Mouse (Mus musculus) thymus, postnatal 36 days (tissue): ENCODE data around the gene Accs.

ENCODE experiments used
- DNase-seq, 2 experiments: peaks; one replicate each; pipeline ENCODE4 v3.0.0; 2022; ENCODE audit warnings: mixed read lengths in 2 of 2

Gene Accs

GRCm38 (mm10) chr2:93851303-93851702 lies 1.6 kb upstream of the Accs start:
- no peak for DNase-seq

DNA sequence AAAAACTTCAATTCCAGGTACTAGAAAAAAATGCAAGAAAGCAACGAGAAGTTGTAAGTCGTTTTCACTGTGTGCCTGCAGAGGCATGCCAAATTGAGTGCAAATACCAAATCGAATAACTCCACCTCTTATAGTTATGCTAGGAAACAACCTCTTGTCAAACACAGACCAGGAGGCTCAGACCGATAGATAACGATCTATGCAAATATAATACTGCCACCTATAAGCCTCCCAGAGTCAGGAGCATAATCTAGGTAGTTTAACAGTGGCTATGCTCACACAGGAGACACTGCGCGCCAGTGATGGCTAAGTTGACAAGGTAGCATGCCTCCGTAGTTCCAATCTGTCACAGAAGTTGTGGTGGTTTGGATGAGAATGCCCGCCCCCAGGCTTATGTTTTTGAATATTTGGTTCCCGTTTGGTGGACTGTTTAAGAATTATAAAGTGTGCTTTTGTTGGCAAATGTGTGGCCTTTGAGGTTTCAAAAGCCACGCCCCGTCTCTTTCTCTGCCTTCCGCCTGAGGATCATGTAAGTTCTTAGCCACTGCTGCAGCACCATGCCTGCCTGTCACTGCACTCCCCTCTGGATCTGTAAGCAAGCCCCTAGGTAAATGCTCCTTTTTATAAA lies 688 bp upstream of the Accs start:
- peak; percentile 18 to 41 for DNase-seq

GRCm38 (mm10) chr2:93841349-93841748 lies 8.4 kb downstream of the Accs start:
- no peak for DNase-seq

DNA sequence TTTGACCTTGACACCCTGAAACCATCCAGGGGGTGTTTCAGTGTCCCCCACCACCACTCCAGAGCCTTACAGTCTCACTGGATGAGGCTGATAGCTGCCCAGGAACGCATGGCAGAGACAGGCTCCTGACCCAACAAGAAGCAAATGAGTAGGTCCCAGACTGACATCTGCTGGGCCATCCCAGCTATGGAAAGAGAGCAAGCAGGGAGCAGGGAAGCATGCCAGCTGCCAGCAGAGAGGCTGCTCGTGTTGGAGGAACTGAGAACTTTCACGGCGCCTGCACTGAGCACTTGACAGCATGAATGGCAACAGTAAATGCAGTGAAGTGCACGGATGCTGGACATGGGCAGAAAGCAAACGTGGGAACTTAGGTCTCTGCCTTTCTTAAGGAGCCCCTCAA lies 9.6 kb downstream of the Accs start:
- DNase-seq = no peak

- DNase-seq = no peak
These were observed 10.8 kb downstream of the Accs start for GRCm38 (mm10) chr2:93838931-93839330.

DNA sequence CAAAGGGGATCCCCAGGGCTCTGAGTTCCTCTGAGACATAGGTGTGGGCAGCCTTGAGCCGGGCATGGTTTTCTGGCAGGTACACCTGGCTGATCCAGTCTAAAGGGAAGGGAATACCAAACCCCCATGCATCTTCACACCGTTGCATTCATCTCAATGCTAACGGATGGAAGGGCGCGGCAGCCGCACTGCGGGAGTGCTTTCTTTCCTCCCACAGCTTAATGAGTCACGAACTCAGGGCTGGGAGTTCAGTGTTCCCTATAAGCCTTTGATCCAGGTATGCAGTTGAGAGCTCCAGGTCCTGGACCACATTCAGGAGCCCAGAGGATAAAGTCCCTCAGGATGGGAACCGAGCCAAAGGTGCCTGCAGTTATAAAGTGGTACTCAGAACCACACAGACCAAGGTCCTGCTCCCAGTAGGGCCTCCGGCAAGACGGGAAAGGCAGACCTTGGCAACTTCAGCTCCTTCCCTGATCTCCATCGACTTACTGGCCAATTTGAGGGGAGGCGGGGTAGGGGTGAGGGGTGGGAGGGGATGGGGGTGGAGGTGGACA lies 13.4 kb downstream of the Accs start:
- DNase-seq = no peak

DNA sequence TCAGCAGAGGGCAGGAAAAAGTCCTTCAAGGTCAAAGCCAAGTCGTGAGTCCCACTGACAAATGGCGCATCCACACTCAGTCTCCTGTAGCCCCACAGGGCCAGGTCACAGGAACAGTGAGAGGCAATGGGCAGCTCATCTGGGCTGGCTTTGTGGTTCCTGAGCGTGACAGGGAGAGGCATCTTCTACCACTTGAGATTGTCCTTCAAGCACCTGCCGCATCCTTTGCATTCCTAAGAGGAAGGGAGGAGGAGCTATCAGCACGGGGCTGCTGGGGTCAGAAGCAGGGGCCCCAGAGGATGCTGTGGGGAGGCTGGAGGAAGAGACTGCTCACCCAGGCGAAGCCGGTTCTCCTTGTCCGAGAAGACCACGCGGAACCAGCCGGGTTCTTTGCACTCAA lies 14.1 kb downstream of the Accs start:
- no peak for DNase-seq

DNA sequence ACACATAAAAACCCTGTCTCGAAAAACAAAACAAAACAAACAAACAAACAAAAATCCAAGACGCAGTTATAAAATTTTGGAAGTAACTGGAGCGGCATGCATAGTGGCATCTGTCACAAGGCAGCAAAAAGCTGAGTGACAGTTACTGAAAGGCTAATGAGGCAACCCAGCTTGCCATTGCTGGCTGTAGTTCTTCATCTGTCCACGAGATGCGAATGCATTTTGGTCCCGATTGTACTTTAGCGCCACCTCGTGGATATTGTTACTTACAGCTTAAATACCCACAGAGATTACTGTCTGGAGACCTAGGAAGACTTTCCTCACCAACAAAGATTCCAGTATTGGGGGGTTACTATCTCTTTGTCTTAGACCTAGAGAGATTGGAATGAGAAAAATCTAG lies 26.2 kb downstream of the Accs start:
- peak; percentile 51 for DNase-seq

- peak; percentile 87 to 90 for DNase-seq
These were observed 27.5 kb downstream of the Accs start, which contains the start of gene Ext2 for GRCm38 (mm10) chr2:93822045-93822749. Gene Ext2, minus strand, starts transcription at chr2:93822568.

DNA sequence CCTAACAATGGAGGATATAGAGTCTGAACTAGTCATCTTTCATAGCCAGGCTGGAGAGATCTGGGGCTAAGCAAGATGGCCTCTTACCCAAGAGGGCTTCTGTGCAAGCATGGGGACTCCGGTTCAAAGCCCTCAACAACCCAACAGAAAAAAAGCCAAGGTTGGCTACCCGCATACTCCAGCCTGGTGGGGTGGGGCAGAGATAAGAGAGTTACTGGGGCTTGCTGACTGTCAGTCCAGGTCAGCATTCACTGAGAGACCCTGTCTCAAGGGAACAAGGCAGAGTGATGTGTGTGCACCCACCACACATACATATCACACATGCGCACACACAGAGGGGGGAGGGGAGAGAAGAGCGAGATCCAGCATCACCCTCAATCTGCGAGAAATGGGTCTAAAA lies 32.0 kb downstream of the Accs start:
- no peak for DNase-seq

- no peak for DNase-seq
These were observed 36.4 kb downstream of the Accs start for GRCm38 (mm10) chr2:93813343-93813742.

DNA sequence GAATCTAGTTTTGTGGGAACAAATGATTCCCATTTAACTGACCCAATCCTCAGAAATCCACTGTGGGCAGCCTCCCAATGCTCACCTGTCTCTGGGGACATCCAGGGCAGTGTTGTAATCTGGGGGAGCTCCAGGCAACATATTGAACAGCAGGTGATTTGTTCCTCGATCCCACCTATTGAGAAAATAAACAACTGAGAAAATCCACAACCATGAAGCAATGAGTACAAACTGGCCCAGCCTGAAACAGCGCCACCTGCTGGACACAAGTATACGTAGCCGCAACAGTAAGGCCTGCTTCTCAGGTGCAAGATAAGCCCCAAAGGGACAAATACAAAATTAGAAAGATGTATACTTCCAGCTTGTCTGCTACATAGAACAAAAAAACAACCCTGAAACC lies 37.9 kb downstream of the Accs start:
- peak; percentile 50 to 52 for DNase-seq

- DNase-seq = peak; percentile 28 to 41
These were observed 39.8 kb downstream of the Accs start for GRCm38 (mm10) chr2:93809931-93810330.

DNA sequence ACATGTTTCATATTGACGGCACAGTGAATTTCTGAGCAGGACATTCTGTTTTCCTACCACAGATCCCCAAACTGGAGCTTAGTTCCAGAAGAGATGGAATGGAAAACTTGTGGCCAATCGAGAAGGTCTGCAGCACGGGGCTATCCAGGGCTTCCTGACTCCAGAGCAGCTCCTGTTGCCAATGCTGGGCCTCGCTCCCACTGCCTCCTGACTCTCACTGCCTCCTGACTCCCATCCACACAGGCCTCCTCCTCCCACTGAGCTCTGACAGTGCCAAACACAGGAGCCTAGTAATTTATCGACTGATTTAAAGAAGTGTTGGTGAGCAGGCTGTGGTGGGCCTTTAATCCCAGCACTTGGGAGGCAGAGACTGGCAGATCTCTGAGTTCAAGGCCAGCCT lies 41.7 kb downstream of the Accs start:
- no peak for DNase-seq

GRCm38 (mm10) chr2:93807440-93807839 lies 42.3 kb downstream of the Accs start:
- DNase-seq = no peak

DNA sequence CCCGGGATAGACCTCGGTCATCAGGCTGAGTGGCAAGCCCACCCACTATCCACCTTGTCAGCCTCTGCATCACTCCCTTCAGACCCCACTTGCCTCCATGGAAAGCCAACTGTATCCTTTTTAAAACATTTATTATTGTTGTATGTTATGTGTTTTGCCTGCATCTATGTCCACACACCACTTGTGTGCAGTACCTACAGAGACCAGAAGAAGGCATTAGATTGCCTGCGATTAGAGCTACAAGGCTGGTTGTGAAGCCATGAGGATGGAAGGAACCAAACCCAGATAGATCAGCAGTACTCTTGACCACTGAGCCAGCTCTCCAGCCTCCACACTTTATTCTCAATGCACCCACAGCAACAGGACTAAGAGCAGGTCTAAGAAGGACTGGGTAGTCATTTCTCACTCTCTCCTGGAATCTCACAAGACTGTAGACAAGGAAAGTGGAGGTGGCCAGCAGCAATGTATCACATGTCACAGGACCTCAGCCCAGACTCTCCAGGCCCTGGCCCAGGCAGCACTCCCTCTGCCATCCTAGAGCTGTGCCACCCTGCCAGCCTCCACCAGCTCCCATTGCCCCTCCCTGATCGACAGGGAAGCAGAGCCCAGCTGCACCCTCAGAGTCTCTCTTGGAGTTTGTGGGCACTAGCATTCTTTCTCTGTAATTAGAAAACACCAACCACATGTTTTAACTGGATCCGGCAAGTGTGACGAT lies 43.1 kb downstream of the Accs start:
- no peak for DNase-seq

GRCm38 (mm10) chr2:93805523-93805922 lies 44.2 kb downstream of the Accs start:
- DNase-seq = no peak

DNA sequence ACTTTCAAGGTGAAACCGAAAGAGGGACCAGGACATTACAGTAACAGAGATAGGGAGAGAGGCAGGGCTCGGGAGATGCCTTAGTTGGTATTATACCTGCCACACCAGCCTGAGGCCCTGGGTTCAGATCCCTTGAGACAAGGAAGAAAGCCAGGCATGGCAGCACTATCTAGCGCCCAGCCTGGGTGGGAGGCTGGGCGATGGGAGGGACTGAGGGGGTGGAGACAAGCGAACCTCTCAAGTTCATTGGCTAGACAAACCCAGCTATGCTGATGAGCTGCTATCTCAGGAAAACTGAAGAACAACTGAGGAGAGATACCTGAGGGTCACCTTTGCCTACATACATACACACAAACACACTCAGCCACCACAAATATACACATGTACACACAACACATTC lies 44.7 kb downstream of the Accs start:
- no peak for DNase-seq

- DNase-seq = no peak
These were observed 46.8 kb downstream of the Accs start for GRCm38 (mm10) chr2:93802947-93803346.

GRCm38 (mm10) chr2:93801097-93801496 lies 48.6 kb downstream of the Accs start:
- no peak for DNase-seq

DNA sequence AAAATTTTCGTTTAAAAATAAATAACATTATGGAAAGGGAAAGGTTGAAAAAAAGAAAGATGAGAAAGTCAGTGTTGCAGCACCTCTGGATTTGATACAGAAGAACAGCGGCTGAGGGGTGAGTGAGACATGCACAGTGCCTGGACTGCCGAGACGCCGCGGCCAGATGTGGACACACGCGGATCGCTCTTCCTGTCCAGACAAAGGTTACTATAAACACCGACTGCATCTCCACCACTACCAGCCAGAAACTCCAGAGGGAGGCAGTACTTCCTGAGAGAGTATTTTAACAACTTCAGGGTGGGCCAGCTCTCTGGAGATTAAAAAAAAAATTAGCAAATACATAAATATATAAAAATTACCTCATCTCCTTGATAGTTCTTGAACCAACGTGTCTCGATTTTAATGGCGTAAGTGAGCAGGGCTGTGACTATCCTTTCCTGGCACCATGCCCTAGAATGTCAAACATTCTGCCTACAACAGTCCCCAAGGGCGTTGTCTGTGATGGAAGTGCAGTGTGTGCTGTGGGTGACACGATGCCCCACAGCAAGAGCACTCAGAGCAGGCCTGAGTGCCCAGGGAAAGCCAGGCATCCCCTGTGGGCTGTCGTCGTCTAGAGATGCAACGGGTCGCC lies 52.5 kb downstream of the Accs start:
- DNase-seq = no peak

GRCm38 (mm10) chr2:93794375-93794774 lies 55.4 kb downstream of the Accs start:
- no peak for DNase-seq
